Mouse (Mus musculus) liver, embryonic 14.5 days (tissue): ENCODE results near the gene Hist1h2af.

ENCODE experiments used
- CTCF ChIP-seq: IDR thresholded peaks from 2 replicates; pipeline ENCODE4 v1.5.1; 2016; ENCODE audit warnings: antibody characterized with exemption, low read depth, control low read depth
- EP300 ChIP-seq: IDR thresholded peaks from 2 replicates; pipeline ENCODE4 v1.6.1; 2016; ENCODE audit warnings: antibody characterized with exemption, low read depth

GRCm38 (mm10) chr13:23523976-23524375 is 9.7 kb upstream of the Hist1h2af start:
- no peak for TF ChIP-seq CTCF
- TF ChIP-seq EP300: no peak
